Mouse (Mus musculus): ENCODE measurements around the gene Pias1.

GRCm38 (mm10) chr9:62945346-62945745 lies 42.4 kb downstream of the Pias1 start:
- TF ChIP-seq CTCF (IDR thresholded peaks at IDR 0.05; ENCODE audit: insufficient read depth, low read length), result no peak
- no peak for TF ChIP-seq POLR2A (IDR thresholded peaks at IDR 0.05; ENCODE audit: borderline replicate concordance, extremely low read depth, low read depth, low read length)
